Mouse (Mus musculus) stomach, embryonic 15.5 days (tissue): ENCODE data around the gene Sprr2i. TPM values are rescaled to one million over a fixed set of nuclear protein-coding genes. Genes with fewer than 3 reads are reported as not detected.

Source experiments
- polyA plus RNA-seq: library from polyadenylated mRNA; unstranded; fragments of >200 nt; fragmentation: Nextera tagmentation; extraction: Ambion mirVana; gene quantifications from 2 replicates; pipeline ENCODE4 v1.2.1, GENCODE M21; 2015

Sprr2i gene
- polyA plus RNA-seq, 1 experiment from 2014 or later, result 0.60 TPM

Other genes starting within 250 kb of the Sprr2i start
- gene Sprr2a1, start 192.2 kb upstream of the Sprr2i start, polyA plus RNA-seq, result 9.5 and 12.7 TPM in 2 replicates
- 541 and 1,085 TPM in 2 replicates for gene Sprr2a2, start 192.1 kb upstream of the Sprr2i start, polyA plus RNA-seq
- 44.5 and 82.4 TPM in 2 replicates for gene Sprr2a3, start 122.6 kb upstream of the Sprr2i start, polyA plus RNA-seq
- gene Sprr2b, start 91.4 kb upstream of the Sprr2i start, polyA plus RNA-seq, result 0.23 TPM in 1 of 2 replicates, not detected in the other
- 0.68 TPM in 1 of 2 replicates, not detected in the other for gene Sprr2d, start 68.9 kb upstream of the Sprr2i start, polyA plus RNA-seq
- not detected in 2 replicates for gene Sprr2e, start 55.8 kb upstream of the Sprr2i start, polyA plus RNA-seq
- not detected in 2 replicates for gene Sprr2f, start 42.8 kb upstream of the Sprr2i start, polyA plus RNA-seq
- 0.21 TPM in 1 of 2 replicates, not detected in the other for gene Sprr2h, start 22.3 kb upstream of the Sprr2i start, polyA plus RNA-seq
- 1.2 TPM in 1 of 2 replicates, not detected in the other for gene Sprr2j-ps, start 10.1 kb downstream of the Sprr2i start, polyA plus RNA-seq
- gene Gm9774, start 21.4 kb downstream of the Sprr2i start, polyA plus RNA-seq, result 7.3 and 25.4 TPM in 2 replicates
- gene Sprr2k, start 24.6 kb downstream of the Sprr2i start, polyA plus RNA-seq, result 0.73 TPM in 1 of 2 replicates, not detected in the other
- gene Sprr1b, start 30.8 kb downstream of the Sprr2i start, polyA plus RNA-seq, result 1.6 TPM in 1 of 2 replicates, not detected in the other
- 30.3 and 125 TPM in 2 replicates for gene Sprr3, start 50.7 kb downstream of the Sprr2i start, polyA plus RNA-seq
- gene Sprr1a, start 77.9 kb downstream of the Sprr2i start, polyA plus RNA-seq, result 69.5 and 186 TPM in 2 replicates
- gene Sprr4, start 92.5 kb downstream of the Sprr2i start, polyA plus RNA-seq, result not detected in 2 replicates
- not detected in 2 replicates for gene 2310046K23Rik, start 126.5 kb downstream of the Sprr2i start, polyA plus RNA-seq
- 0.41 and 1.2 TPM in 2 replicates for gene Ivl, start 165.7 kb downstream of the Sprr2i start, polyA plus RNA-seq
- 0.67 TPM in 1 of 2 replicates, not detected in the other for gene Smcp, start 181.0 kb downstream of the Sprr2i start, polyA plus RNA-seq
- gene 2210017I01Rik, start 199.5 kb downstream of the Sprr2i start, polyA plus RNA-seq, result not detected in 2 replicates
- gene Lce6a, start 213.7 kb downstream of the Sprr2i start, polyA plus RNA-seq, result not detected in 2 replicates
- gene Lce1a1, start 240.3 kb downstream of the Sprr2i start, polyA plus RNA-seq, result not detected in 2 replicates
- not detected in 2 replicates for gene Lce1b, start 248.9 kb downstream of the Sprr2i start, polyA plus RNA-seq